Mouse (Mus musculus) yolk sac, embryonic 10.5 days (tissue): ENCODE data around the gene Cbll1.
A peak's percentile ranks its signal among the peaks of the same experiment; 100 is the strongest.

ENCODE experiments used
- DNase-seq: peaks from one replicate; pipeline ENCODE4 v3.0.0-alpha.2; 2017; ENCODE audit warnings: low spot score

Cbll1 gene

GRCm38 (mm10) chr12:31499314-31500131, at the start of gene Cbll1:
Gene Cbll1 (minus strand): TSS chr12:31499616.
- peak; percentile 96 for DNase-seq

- no peak for DNase-seq
Measured at GRCm38 (mm10) chr12:31546061-31546460, 46.6 kb upstream of the Cbll1 start.

DNA sequence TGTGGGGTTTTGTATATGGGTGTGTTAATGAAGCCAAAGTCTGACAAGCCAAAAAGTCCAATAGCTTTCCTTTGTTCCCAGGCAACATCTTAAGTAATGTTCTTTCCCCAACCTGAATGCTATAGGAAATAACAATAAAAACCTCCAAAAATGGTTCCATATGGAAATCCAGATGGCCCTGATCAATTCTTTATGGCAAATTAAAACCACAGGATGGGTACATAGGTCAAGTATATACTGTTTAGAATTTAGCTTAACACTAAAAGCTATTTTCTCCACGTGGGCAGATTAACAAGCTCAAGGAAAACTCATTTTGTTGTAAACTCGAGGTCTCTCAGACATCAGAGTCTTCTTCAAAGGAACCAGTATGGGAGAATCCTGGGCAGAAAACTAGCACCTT, 45.8 kb upstream of the Cbll1 start:
- DNase-seq: no peak

GRCm38 (mm10) chr12:31541541-31541940, 42.1 kb upstream of the Cbll1 start:
- no peak for DNase-seq

DNA sequence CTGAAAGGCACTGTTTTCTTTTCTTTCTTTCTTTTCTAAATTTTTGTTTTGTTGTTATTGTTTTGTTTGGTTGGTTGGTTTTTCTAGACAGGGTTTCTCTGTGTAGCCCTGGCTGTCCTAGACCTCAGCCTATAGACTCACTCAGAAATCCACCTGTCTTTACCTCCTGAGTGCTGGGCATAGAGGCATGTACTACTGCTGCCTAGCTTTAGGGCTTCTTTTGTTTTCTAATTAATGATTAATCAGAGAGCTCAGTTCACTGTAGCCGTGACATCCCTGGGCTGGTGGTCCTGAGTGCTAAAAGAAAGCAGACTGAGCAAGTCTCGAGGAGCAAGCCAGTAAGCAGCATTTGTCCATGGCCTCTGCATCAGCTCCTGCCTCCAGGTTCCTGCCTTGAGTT, 40.4 kb upstream of the Cbll1 start:
- DNase-seq: no peak

GRCm38 (mm10) chr12:31537515-31538230, 38.3 kb upstream of the Cbll1 start:
- DNase-seq: no peak

DNA sequence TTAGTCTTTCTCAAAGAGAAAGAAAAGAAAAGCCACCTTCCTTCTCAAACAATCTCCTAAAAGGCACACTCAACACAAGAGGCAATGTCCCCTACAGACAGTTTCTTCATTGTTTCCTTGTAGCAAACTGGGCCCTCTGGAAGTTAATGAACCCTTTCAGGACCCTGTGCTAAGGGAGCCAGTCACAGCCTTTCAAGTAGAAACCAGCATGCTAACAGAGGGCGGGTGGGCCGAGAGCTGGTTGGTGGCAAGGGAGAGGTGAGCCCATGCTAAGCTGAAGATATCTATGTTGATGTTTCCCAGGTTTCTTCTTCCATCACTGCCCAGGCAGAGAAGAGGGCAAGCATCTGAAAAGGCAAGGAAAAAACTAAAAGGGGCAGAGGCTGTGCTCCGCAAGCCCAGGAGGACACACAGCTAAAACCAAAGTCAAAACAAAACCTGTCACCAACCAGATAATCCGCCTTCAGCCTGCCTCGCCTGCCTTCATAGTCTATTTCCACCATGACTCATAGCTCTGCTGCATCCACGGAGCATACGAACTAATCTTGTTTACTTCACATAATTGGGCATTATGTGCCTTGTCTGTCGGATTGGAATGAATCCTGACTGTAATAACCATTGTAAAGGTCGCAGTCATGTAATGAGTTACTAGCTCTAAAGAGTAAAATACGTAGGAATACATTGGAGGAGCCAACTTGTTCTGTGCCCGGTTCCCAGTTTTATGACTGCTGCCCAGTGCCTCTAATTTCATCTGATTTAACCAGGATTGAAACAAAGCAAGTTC, 34.8 kb upstream of the Cbll1 start:
- DNase-seq: no peak

GRCm38 (mm10) chr12:31533218-31533908, 33.9 kb upstream of the Cbll1 start:
- DNase-seq: no peak

DNA sequence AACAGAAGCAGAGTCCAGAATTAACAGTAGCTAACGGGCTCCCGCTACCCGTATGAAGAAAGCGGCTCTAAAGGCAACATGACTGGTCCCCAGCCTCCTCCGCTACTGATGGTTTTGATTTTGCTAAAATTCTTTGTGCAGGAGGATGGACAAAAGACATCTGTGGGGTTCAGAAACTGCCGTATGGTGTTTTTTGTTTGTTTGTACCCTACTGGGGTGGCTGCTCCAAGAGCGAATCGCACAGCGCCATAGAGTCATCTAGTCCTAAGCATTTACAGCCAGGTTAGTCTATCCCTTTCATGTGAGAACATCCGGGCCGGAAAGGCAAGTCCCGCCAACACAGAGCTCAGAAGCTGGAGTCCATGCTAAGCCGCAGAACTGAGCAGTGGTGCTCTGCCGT, 32.6 kb upstream of the Cbll1 start:
- DNase-seq: no peak

DNA sequence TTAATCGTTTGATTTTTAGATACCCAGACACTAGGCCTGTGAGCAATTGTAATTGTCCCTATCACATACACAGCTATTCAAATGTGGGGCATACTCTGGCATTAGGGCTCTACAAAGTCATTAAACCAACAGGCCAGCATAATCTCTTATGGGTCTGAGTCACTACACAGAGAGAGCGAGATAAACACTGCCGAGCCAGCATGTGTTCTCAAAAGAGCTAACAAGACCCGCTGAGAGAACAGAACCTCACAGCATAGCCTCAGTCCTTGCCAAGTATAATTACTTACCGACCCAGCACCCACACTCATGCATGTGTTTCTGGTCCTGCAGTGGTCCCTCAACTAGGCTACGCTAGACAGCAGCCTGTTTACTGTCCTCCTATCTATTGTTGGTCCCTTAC, 28.0 kb upstream of the Cbll1 start:
- no peak for DNase-seq

- DNase-seq: no peak
Measured at GRCm38 (mm10) chr12:31521371-31521770, 22.0 kb upstream of the Cbll1 start.

- no peak for DNase-seq
Measured at GRCm38 (mm10) chr12:31520119-31520518, 20.7 kb upstream of the Cbll1 start.

DNA sequence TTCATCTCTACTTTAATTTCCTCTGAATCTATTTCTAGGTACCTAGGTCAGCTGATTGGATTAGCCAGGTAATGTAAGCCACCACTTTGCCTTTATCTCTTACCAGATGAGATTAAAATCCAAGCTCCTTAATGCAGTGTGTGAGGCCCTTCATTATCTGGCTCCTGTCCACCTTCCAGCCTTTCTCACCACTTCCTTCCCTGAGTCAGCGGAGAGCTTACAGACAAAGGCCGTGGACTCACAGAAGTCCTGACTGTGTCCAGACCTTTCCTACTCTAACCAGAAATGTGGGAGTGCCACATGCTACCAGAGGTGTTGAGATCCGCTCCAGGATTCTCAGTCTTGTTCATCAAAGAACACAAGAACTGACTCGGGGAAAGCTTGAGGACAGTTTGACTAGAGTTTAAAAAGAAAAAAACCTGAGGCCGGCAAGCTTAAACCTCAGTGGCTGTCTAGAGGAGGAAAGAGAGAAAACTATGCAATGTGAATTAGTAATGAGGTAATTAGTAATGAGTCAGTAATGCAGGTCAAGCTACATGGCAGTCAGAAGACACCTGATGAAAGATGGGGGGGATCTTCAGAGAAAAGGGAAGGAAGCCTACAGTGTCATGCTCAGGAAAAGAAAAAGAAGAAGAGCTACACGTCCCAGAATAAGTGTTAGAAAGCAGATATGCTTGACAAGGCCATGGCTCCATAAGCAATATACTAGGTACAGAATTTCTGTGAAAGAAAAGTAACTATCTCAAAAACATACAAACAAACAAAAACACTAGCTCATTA, 14.5 kb upstream of the Cbll1 start:
- DNase-seq: no peak

DNA sequence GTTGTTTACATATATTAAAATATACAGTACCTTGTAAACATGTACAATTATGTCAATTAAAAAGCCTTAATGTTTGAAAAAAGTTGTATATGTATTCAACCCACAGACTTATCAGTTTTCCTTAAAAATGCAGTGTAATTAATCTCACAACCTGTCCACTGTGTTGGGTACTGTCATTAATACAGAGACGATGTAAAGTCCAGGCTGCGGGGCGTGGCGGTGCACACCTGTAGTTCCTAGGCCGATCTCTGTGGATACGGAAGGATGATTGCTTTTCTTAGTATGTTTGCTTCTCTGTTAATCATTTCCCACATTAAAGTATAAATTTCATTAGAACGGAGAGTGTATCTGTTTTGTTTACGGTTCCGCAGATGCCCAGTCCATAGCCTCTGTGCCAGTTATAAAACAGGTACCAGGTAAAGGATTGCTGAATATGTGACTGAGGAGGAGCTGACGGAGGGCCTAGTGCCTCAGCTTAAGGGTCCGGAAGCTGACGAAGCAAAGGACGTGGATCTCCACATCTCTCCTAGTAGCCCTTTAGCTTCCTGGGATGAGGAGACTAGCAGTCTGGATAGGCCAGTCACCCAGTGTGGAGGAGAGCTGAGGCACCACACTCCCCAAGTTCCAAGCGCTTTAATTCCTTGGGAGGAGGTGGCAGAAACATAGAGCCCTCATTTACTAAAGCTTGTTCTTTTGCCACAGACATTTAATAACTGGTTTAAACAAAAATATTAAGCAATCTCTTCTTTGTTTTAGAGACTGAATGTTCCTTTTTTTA, 13.4 kb upstream of the Cbll1 start:
- DNase-seq: no peak

DNA sequence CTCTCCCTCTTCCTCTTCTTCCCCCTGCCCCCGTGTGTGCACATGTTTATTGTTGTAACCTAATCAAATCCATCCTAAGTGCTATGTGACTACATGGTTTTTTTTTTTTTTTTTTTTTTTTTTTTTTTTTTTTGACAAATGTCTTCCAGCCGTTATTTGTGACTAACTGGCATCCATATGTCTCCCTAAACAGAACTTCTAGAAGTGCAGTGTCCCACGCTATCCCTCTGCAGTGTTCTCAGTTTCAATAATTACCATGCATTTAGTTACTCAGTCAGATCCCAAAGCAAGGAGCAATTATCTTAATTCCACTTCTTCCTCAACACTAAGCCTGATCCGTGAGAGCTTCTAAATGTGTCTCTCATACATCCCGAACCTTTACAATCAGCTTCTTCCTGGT, 11.8 kb upstream of the Cbll1 start:
- no peak for DNase-seq

- no peak for DNase-seq
Measured at GRCm38 (mm10) chr12:31508496-31508895, 9.1 kb upstream of the Cbll1 start.

GRCm38 (mm10) chr12:31507718-31508364, 8.4 kb upstream of the Cbll1 start:
- no peak for DNase-seq

DNA sequence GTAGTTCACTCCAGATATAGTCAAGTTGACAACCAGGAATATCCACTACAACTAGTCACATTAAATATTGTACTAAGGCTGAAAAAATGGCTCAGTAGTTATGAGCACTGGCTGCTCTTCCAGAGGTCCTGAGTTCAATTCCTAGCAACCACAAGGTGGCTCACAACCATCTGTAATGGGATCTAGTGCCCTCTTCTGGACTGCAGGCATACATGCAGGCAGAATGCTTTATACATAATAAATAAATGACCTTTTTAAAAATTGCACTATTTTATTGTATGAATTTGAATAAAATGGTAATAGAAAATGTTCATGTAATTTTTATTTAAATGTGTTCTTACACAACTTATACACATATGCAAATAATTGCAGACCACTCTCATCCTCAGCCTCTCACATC, 3.8 kb upstream of the Cbll1 start:
- DNase-seq: no peak

DNA sequence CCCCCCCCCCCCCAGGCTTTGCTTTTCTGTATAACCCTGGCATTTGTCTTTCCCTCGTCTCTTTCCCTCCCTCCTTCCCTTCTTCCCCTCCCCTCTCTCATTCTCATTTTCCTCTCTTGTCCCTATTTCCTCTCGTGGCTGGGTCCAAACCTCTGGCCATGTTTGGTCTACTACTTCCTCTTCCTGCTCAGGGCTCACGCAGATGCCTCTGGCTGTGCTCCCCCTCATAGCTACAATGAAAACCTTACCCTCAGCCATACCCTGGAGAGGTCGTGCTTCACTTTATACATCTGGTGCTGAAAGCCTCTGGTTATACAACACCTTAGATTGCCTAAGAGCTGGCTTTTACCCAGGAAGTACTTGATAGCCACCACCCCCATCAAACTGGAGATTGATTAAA, 1.9 kb upstream of the Cbll1 start:
- no peak for DNase-seq

- DNase-seq: no peak
Measured at GRCm38 (mm10) chr12:31500196-31500595, 780 bp upstream of the Cbll1 start.
